23 mouse cellular contexts compared by ENCODE assay signal in genomic region chr12:76409166-76409565, GRCm38 (mm10). TPM values are rescaled to one million over a fixed set of nuclear protein-coding genes. Genes with fewer than 3 reads are reported as not detected.
DNase-seq lines count a peak whose midpoint lies in the region; ATAC-seq and TF ChIP-seq lines count a peak whose summit lies in the region.
"Had no signal": no experiment of that assay in that cellular context is flagged by ENCODE, and none has a peak within 500 bp of the region (broad histone marks: within the 10 kb centered on the region; RNA-seq: fewer than 3 reads in every experiment).

No protein-coding gene starts in this region.

- dilution Hi-C loops in CH12.LX (cut with MboI; ENCODE audit: extremely low pct_ligation_motif_present, extremely low pct_unique_long_range_greater_than_20kb, low sequenced_read_pairs) = no loop called here

- no peaks in the 10 kb centered on the region for H3K27me3 ChIP-seq in CH12.LX (replicated peaks)
- peaks cover 36% of the 10 kb centered on the region for H3K27me3 ChIP-seq in limb, embryonic 10.5 days (ENCODE audit: low read depth, poor library complexity, severe bottlenecking)
- peaks cover 35% of the 10 kb centered on the region for H3K27me3 ChIP-seq in midbrain, embryonic 15.5 days (replicated peaks)

- peaks cover 2 to 12% of the 10 kb centered on the region in 2 experiments for H3K36me3 ChIP-seq in CH12.LX (replicated peaks in 1 of 2; ENCODE audit: control insufficient read depth in 1 of 2, insufficient read depth in 1 of 2, low read length in 1 of 2)
- H3K36me3 ChIP-seq in limb, embryonic 10.5 days = no peaks in the 10 kb centered on the region
- H3K36me3 ChIP-seq in midbrain, embryonic 15.5 days (replicated peaks) = no peaks in the 10 kb centered on the region
- H3K36me3 ChIP-seq: embryonic facial prominence, embryonic 10.5 days; embryonic facial prominence, embryonic 12.5 days; forebrain, embryonic 15.5 days had no signal

- H3K79me2 ChIP-seq in CH12.LX (replicated peaks; ENCODE audit: control insufficient read depth, extremely low read depth, insufficient read depth, poor library complexity, severe bottlenecking) = no peaks in the 10 kb centered on the region

- in situ Hi-C loops in CH12.LX (cut with MboI; ENCODE audit: low pct_ligation_motif_present, low pct_unique_long_range_greater_than_20kb, low sequenced_read_pairs) = loop anchor here (5.0 kb wide), 1 partner anchor 37 kb away; the partner anchor contains the start of gene Zbtb1

- no peak overlapping the region for H3K9ac ChIP-seq in CH12.LX (ENCODE audit: insufficient read depth, low read depth)
- no peak overlapping the region for H3K9ac ChIP-seq in midbrain, embryonic 15.5 days
- H3K9ac ChIP-seq: embryonic facial prominence, embryonic 12.5 days; forebrain, embryonic 13.5 days; forebrain, embryonic 15.5 days; forebrain, postnatal 0 days had no signal

- ATAC-seq in midbrain, embryonic 15.5 days (replicated peaks) = no peak
- ATAC-seq: CD4-positive, CD25-positive, alpha-beta regulatory T cell, adult 4 months; forebrain, embryonic 13.5 days; forebrain, embryonic 15.5 days; forebrain, postnatal 0 days had no signal

- TF ChIP-seq POLR2A in CH12.LX (IDR thresholded peaks at IDR 0.05; ENCODE audit: low read depth, low read length) = no peak

- H3K4me3 ChIP-seq in CH12.LX (replicated peaks in 1 of 3; ENCODE audit: low read depth in 2 of 3, low read length in 2 of 3, poor library complexity in 1 of 3) = no peak overlapping the region
- H3K4me3 ChIP-seq in limb, embryonic 10.5 days = no peak overlapping the region
- no peak overlapping the region for H3K4me3 ChIP-seq in midbrain, embryonic 15.5 days
- H3K4me3 ChIP-seq: embryonic facial prominence, embryonic 10.5 days; embryonic facial prominence, embryonic 12.5 days; forebrain, embryonic 13.5 days; forebrain, embryonic 15.5 days had no signal

- peaks cover 0 to 4% of the 10 kb centered on the region in 2 experiments; a peak in 1 of 4 replicates for H3K4me1 ChIP-seq in CH12.LX (ENCODE audit: control insufficient read depth in 1 of 2, insufficient read depth in 2 of 2)
- H3K4me1 ChIP-seq in limb, embryonic 10.5 days = peaks cover 37% of the 10 kb centered on the region
- peaks cover 21% of the 10 kb centered on the region for H3K4me1 ChIP-seq in midbrain, embryonic 15.5 days

- H3K9me3 ChIP-seq in CH12.LX (replicated peaks; ENCODE audit: low read length) = peaks cover 19% of the 10 kb centered on the region
- no peaks in the 10 kb centered on the region for H3K9me3 ChIP-seq in limb, embryonic 10.5 days (replicated peaks)
- no peaks in the 10 kb centered on the region for H3K9me3 ChIP-seq in midbrain, embryonic 15.5 days
- H3K9me3 ChIP-seq: embryonic facial prominence, embryonic 10.5 days; embryonic facial prominence, embryonic 12.5 days; forebrain, embryonic 13.5 days; forebrain, embryonic 15.5 days had no signal

- no peak for TF ChIP-seq EP300 in CH12.LX (IDR thresholded peaks at IDR 0.05; ENCODE audit: low read length)

- no peak overlapping the region for H3K27ac ChIP-seq in CH12.LX (ENCODE audit: insufficient read depth, low read depth)
- H3K27ac ChIP-seq in limb, embryonic 10.5 days = no peak overlapping the region
- H3K27ac ChIP-seq in midbrain, embryonic 15.5 days = no peak overlapping the region
- H3K27ac ChIP-seq: embryonic facial prominence, embryonic 10.5 days; embryonic facial prominence, embryonic 12.5 days; forebrain, embryonic 13.5 days; forebrain, embryonic 15.5 days had no signal

- TF ChIP-seq CTCF in CH12.LX (conservative IDR thresholded peaks at IDR 0.05 in 1 of 2, IDR thresholded peaks at IDR 0.05 in 1 of 2; ENCODE audit: low read depth in 2 of 2, low read length in 2 of 2) = no peak

- DNase-seq in embryo, embryonic 11 days = peak; percentile 20
- no peak for DNase-seq in embryo, embryonic 10.5 days (ENCODE audit: low spot score)
- DNase-seq in 416B (ENCODE audit: low read depth) (peak; percentile 82), CH12.LX (ENCODE audit: extremely low read depth) (no peak)
- peak; percentile 37 for DNase-seq in limb, embryonic 10.5 days (ENCODE audit: low spot score)
- DNase-seq in cerebellum, adult 11 months = no peak
- DNase-seq: adrenal gland, adult 2 months; adrenal gland, postnatal 10 days; adrenal gland, postnatal 25 days; B cell, adult 2 months; cerebellum, adult 11-12 months; cerebellum, adult 2 months; cerebellum, adult 9-10 months; cerebellum, postnatal 10 days; cerebellum, postnatal 25 days; forebrain, postnatal 0 days had no signal

- no peak for TF ChIP-seq RAD21 in CH12.LX (IDR thresholded peaks at IDR 0.05; ENCODE audit: low read depth, low read length)

- 25% methylated on average over 4 of the region's 4 CpGs for WGBS in limb, embryonic 10.5 days
- WGBS in midbrain, embryonic 15.5 days = 72% methylated on average over 4 of the region's 4 CpGs

- no peak overlapping the region for H3K4me2 ChIP-seq in CH12.LX (ENCODE audit: insufficient read depth, low read depth, poor library complexity, severe bottlenecking)
- H3K4me2 ChIP-seq in midbrain, embryonic 15.5 days = no peak overlapping the region
- H3K4me2 ChIP-seq: embryonic facial prominence, embryonic 12.5 days; forebrain, embryonic 13.5 days; forebrain, embryonic 15.5 days had no signal

TF ChIP-seq in CH12.LX, 34 proteins besides CTCF, POLR2A, EP300 and RAD21:
- TF ChIP-seq CHD2 (IDR thresholded peaks at IDR 0.05; ENCODE audit: low read length) (0 out of 2 replicates have a peak, but pooled peaks have one; percentile 17), MAFK (IDR thresholded peaks at IDR 0.05; ENCODE audit: insufficient replicate concordance, low read length) (no peak), BHLHE40 (IDR thresholded peaks at IDR 0.05; ENCODE audit: low read depth, low read length) (peak; percentile 45)

RNA-seq across cellular contexts. Expression of gene Hspa2, which starts 5.2 kb away (rescaled TPM):
- total RNA-seq in CH12.LX (2012; rRNA removed) = 4.7 and 5.3 TPM in 2 replicates
- total RNA-seq in CH12.LX (2014; rRNA removed) = 3.4 and 3.6 TPM in 2 replicates
- polyA plus RNA-seq in CH12.LX (2012; ENCODE audit: insufficient read length, low read depth) = 3.4 and 3.8 TPM in 2 replicates
- 4.8 and 4.9 TPM in 2 replicates for polyA plus RNA-seq in limb, embryonic 10.5 days (2016; fragmentation: Nextera tagmentation; extraction: Ambion mirVana)
- 5.5 and 5.6 TPM in 2 replicates for polyA plus RNA-seq in midbrain, embryonic 15.5 days (2015; fragmentation: Nextera tagmentation; extraction: Ambion mirVana)

RNA-seq across cellular contexts. Expression of gene Ppp1r36, which starts 8.2 kb away (rescaled TPM):
- not detected in 2 replicates for total RNA-seq in CH12.LX (2012; rRNA removed)
- total RNA-seq in CH12.LX (2014; rRNA removed) = not detected in 2 replicates
- not detected in 2 replicates for polyA plus RNA-seq in CH12.LX (2012; ENCODE audit: insufficient read length, low read depth)
- polyA plus RNA-seq in limb, embryonic 10.5 days (2016; fragmentation: Nextera tagmentation; extraction: Ambion mirVana) = 1.0 and 2.2 TPM in 2 replicates
- 0.73 and 1.0 TPM in 2 replicates for polyA plus RNA-seq in midbrain, embryonic 15.5 days (2015; fragmentation: Nextera tagmentation; extraction: Ambion mirVana)
- total RNA-seq: MEL had no signal
- polyA plus RNA-seq: adrenal gland, adult 2 months; CD4-positive, CD25-positive, alpha-beta regulatory T cell, adult 4 months had no signal

RNA-seq across cellular contexts. Expression of gene Zbtb1, which starts 39.1 kb away (rescaled TPM):
- 6.4 and 7.5 TPM in 2 replicates for total RNA-seq in CH12.LX (2012; rRNA removed)
- total RNA-seq in CH12.LX (2014; rRNA removed) = 22.0 and 24.9 TPM in 2 replicates
- polyA plus RNA-seq in CH12.LX (2012; ENCODE audit: insufficient read length, low read depth) = 16.0 and 17.1 TPM in 2 replicates
- 9.7 and 11.1 TPM in 2 replicates for polyA plus RNA-seq in limb, embryonic 10.5 days (2016; fragmentation: Nextera tagmentation; extraction: Ambion mirVana)
- polyA plus RNA-seq in midbrain, embryonic 15.5 days (2015; fragmentation: Nextera tagmentation; extraction: Ambion mirVana) = 3.4 and 3.5 TPM in 2 replicates

RNA-seq across cellular contexts. Expression of gene Zbtb25, which starts 39.8 kb away (rescaled TPM):
- 7.3 TPM in 2 replicates for total RNA-seq in CH12.LX (2012; rRNA removed)
- 6.6 and 7.2 TPM in 2 replicates for total RNA-seq in CH12.LX (2014; rRNA removed)
- polyA plus RNA-seq in CH12.LX (2012; ENCODE audit: insufficient read length, low read depth) = 8.5 and 18.7 TPM in 2 replicates
- 15.9 and 16.3 TPM in 2 replicates for polyA plus RNA-seq in limb, embryonic 10.5 days (2016; fragmentation: Nextera tagmentation; extraction: Ambion mirVana)
- 14.6 and 15.1 TPM in 2 replicates for polyA plus RNA-seq in midbrain, embryonic 15.5 days (2015; fragmentation: Nextera tagmentation; extraction: Ambion mirVana)

Comparison
In these comparisons a context has a peak if more than half of its experiments do, and no peak if none do; other contexts are left out.
1. DNase-seq: peak in embryo, embryonic 11 days (single experiment), 416B (single experiment) and limb, embryonic 10.5 days (single experiment); none in embryo, embryonic 10.5 days (single experiment), CH12.LX (single experiment) and cerebellum, adult 11 months (single experiment).